Mouse (Mus musculus): ENCODE measurements at regions not wholly inside any gene's neighbourhood (a gene's known extent, or its start where the extent isn't known, plus 50 kb on each side); places are given as distances from the start of the nearest gene placed in this dataset.

- no peak for ATAC-seq
- TF ChIP-seq CTCF (IDR thresholded peaks at IDR 0.05; ENCODE audit: low read depth), result no peak
- no peak overlapping the region for H3K4me2 ChIP-seq (ENCODE audit: low read depth)
- H3K4me1 ChIP-seq (ENCODE audit: insufficient read depth), result no peaks in the 10 kb centered on the region
- no peak overlapping the region for H3K27ac ChIP-seq (ENCODE audit: low read depth, low read length)
- WGBS, result 94% methylated on average over 12 of the region's 12 CpGs
- H3K36me3 ChIP-seq (ENCODE audit: insufficient read depth), result no peaks in the 10 kb centered on the region
- no peaks in the 10 kb centered on the region for H3K27me3 ChIP-seq (ENCODE audit: insufficient read depth, low read length)
- no peak overlapping the region for H3K9ac ChIP-seq
- no peak overlapping the region for H3K4me3 ChIP-seq (ENCODE audit: low read depth, low read length)
- DNase-seq, result no peak
- no peaks in the 10 kb centered on the region for H3K9me3 ChIP-seq (ENCODE audit: low read length)
Measured at GRCm38 (mm10) chr16:89625710-89626109, 54.7 kb upstream of the Krtap11-1 start.

- Histone ChIP-seq H3K4me3 (ENCODE audit: low read depth, low read length) (no peak overlapping the region), H3K4me1 (ENCODE audit: insufficient read depth) (no peaks in the 10 kb centered on the region), H3K27ac (ENCODE audit: low read depth, low read length) (no peak overlapping the region), H3K27me3 (ENCODE audit: insufficient read depth, low read length) (no peaks in the 10 kb centered on the region), H3K9me3 (ENCODE audit: low read length) (no peaks in the 10 kb centered on the region), H3K9ac (no peak overlapping the region), H3K36me3 (ENCODE audit: insufficient read depth) (no peaks in the 10 kb centered on the region), H3K4me2 (ENCODE audit: low read depth) (no peak overlapping the region)
- 88% methylated on average over 12 of the region's 12 CpGs for WGBS
- TF ChIP-seq CTCF (IDR thresholded peaks at IDR 0.05; ENCODE audit: low read depth), result no peak
- DNase-seq, result no peak
- ATAC-seq, result no peak
Measured at GRCm38 (mm10) chr16:89625253-89625652, 54.3 kb upstream of the Krtap11-1 start.
